Comparison of ENCODE assay signal across 21 mouse cellular contexts in genomic region chr12:105918775-105919174, GRCm38 (mm10).
DNase-seq lines count a peak whose midpoint lies in the region; ATAC-seq and TF ChIP-seq lines count a peak whose summit lies in the region.
"Had no signal": no experiment of that assay in that cellular context is flagged by ENCODE, and none has a peak within 500 bp of the region (broad histone marks: within the 10 kb centered on the region; RNA-seq: fewer than 3 reads in every experiment).

No protein-coding gene starts in this region.

- DNase-seq in liver, postnatal 0 days: peak; percentile 39
- DNase-seq in liver: no peak
- peak; percentile 71 to 82 for DNase-seq in kidney, adult 8-10 months
- DNase-seq in kidney, postnatal 14 days: peak; percentile 72
- peak; percentile 43 for DNase-seq in stomach, postnatal 0 days (ENCODE audit: low spot score)
- DNase-seq in spleen, postnatal 4 days (ENCODE audit: low spot score in 2 of 2): no peak
- DNase-seq in urinary bladder, postnatal 25 days (ENCODE audit: low spot score): no peak
- DNase-seq: cerebellum, adult 11-12 months; cerebellum, postnatal 14 days; gastrocnemius, postnatal 25 days; heart, adult 18-20 months; lung, postnatal 14 days; right cerebral cortex, postnatal 4 days; thymus, postnatal 14 days had no signal

- H3K9ac ChIP-seq in liver, postnatal 0 days (replicated peaks): no peak overlapping the region
- no peak overlapping the region for H3K9ac ChIP-seq in stomach, postnatal 0 days (ENCODE audit: low read length)
- no peak overlapping the region for H3K9ac ChIP-seq in heart, embryonic 11.5 days (ENCODE audit: low read depth, low read length)
- H3K9ac ChIP-seq: hindbrain, embryonic 12.5 days; liver, embryonic 15.5 days had no signal

- 54% methylated on average over 12 of the region's 12 CpGs for WGBS in liver, postnatal 0 days (ENCODE audit: insufficient replicate concordance)
- WGBS in stomach, postnatal 0 days: 52% methylated on average over 12 of the region's 12 CpGs
- WGBS in heart, embryonic 11.5 days (ENCODE audit: insufficient replicate concordance): 77% methylated on average over 12 of the region's 12 CpGs

- H3K36me3 ChIP-seq in liver, postnatal 0 days (replicated peaks; ENCODE audit: insufficient read depth, low read length): no peaks in the 10 kb centered on the region
- no peaks in the 10 kb centered on the region for H3K36me3 ChIP-seq in stomach, postnatal 0 days (ENCODE audit: control insufficient read depth, insufficient read depth, low read length)
- H3K36me3 ChIP-seq in heart, embryonic 11.5 days (ENCODE audit: control insufficient read depth, insufficient read depth, low read length): no peaks in the 10 kb centered on the region
- H3K36me3 ChIP-seq: forebrain, embryonic 10.5 days; hindbrain, embryonic 12.5 days; liver, embryonic 15.5 days had no signal

- no peak for TF ChIP-seq EP300 in liver, postnatal 0 days (IDR thresholded peaks at IDR 0.05; ENCODE audit: low read depth)
- TF ChIP-seq EP300 in stomach, postnatal 0 days (optimal IDR thresholded peaks at IDR 0.05): no peak

- TF ChIP-seq CTCF in liver, postnatal 0 days (IDR thresholded peaks at IDR 0.05; ENCODE audit: low read depth): no peak
- TF ChIP-seq CTCF in stomach, postnatal 0 days (IDR thresholded peaks at IDR 0.05; ENCODE audit: low read depth): no peak

- no peaks in the 10 kb centered on the region for H3K27me3 ChIP-seq in liver, postnatal 0 days (ENCODE audit: insufficient read depth, low read length)
- H3K27me3 ChIP-seq in stomach, postnatal 0 days (ENCODE audit: control insufficient read depth, insufficient read depth, low read length): no peaks in the 10 kb centered on the region
- H3K27me3 ChIP-seq in heart, embryonic 11.5 days (ENCODE audit: control insufficient read depth, insufficient read depth, low read length): no peaks in the 10 kb centered on the region
- H3K27me3 ChIP-seq: hindbrain, embryonic 12.5 days; liver, embryonic 15.5 days had no signal

- H3K27ac ChIP-seq in liver, postnatal 0 days (ENCODE audit: low read depth): no peak overlapping the region
- no peak overlapping the region for H3K27ac ChIP-seq in stomach, postnatal 0 days (replicated peaks)
- no peak overlapping the region for H3K27ac ChIP-seq in heart, embryonic 11.5 days (ENCODE audit: low read depth, low read length)
- H3K27ac ChIP-seq: forebrain, embryonic 10.5 days; hindbrain, embryonic 12.5 days; liver, embryonic 15.5 days had no signal

- ATAC-seq in liver, postnatal 0 days: peak; percentile 84
- peak; percentile 51; the same call in 1 of the 2 replicates for ATAC-seq in stomach, postnatal 0 days (ENCODE audit: low FRiP score, low TSS enrichment)
- no peak for ATAC-seq in heart, embryonic 11.5 days (replicated peaks; ENCODE audit: insufficient number of reproducible peaks, low FRiP score, low TSS enrichment)
- ATAC-seq: CD4-positive, CD25-positive, alpha-beta regulatory T cell, adult 4 months; forebrain, embryonic 16.5 days had no signal

- H3K4me3 ChIP-seq in liver, postnatal 0 days (ENCODE audit: low read depth, low read length): no peak overlapping the region
- H3K4me3 ChIP-seq in stomach, postnatal 0 days (ENCODE audit: low read depth, low read length): no peak overlapping the region
- H3K4me3 ChIP-seq in heart, embryonic 11.5 days (ENCODE audit: low read depth, low read length): no peak overlapping the region
- H3K4me3 ChIP-seq: forebrain, embryonic 10.5 days; hindbrain, embryonic 12.5 days; liver, embryonic 15.5 days had no signal

- no peaks in the 10 kb centered on the region for H3K9me3 ChIP-seq in liver, postnatal 0 days (ENCODE audit: low read length)
- H3K9me3 ChIP-seq in stomach, postnatal 0 days (ENCODE audit: control insufficient read depth, low read length): no peaks in the 10 kb centered on the region
- H3K9me3 ChIP-seq in heart, embryonic 11.5 days (replicated peaks; ENCODE audit: control insufficient read depth, low read length): no peaks in the 10 kb centered on the region
- H3K9me3 ChIP-seq: forebrain, embryonic 10.5 days; hindbrain, embryonic 12.5 days; liver, embryonic 15.5 days had no signal

- H3K4me2 ChIP-seq in liver, postnatal 0 days (ENCODE audit: low read depth, low read length): no peak overlapping the region
- no peak overlapping the region for H3K4me2 ChIP-seq in stomach, postnatal 0 days (replicated peaks; ENCODE audit: low read depth)
- no peak overlapping the region for H3K4me2 ChIP-seq in heart, embryonic 11.5 days
- H3K4me2 ChIP-seq: hindbrain, embryonic 12.5 days; liver, embryonic 15.5 days; midbrain, embryonic 11.5 days had no signal

- no peaks in the 10 kb centered on the region for H3K4me1 ChIP-seq in liver, postnatal 0 days (ENCODE audit: insufficient read depth)
- H3K4me1 ChIP-seq in stomach, postnatal 0 days (replicated peaks; ENCODE audit: control insufficient read depth, insufficient read depth): no peaks in the 10 kb centered on the region
- no peaks in the 10 kb centered on the region for H3K4me1 ChIP-seq in heart, embryonic 11.5 days (ENCODE audit: control insufficient read depth, insufficient read depth, low read length)
- H3K4me1 ChIP-seq: liver, embryonic 15.5 days had no signal

Comparison
In these comparisons a context has a peak if more than half of its experiments do, and no peak if none do; other contexts are left out.
1. DNase-seq: peak in liver, postnatal 0 days (single experiment), kidney, adult 8-10 months (2 of 2), kidney, postnatal 14 days (single experiment) and stomach, postnatal 0 days (single experiment); none in liver (single experiment), spleen, postnatal 4 days (0 of 2) and urinary bladder, postnatal 25 days (single experiment).